Mouse (Mus musculus): ENCODE results near the gene Eif4h. TPM values are rescaled to one million over a fixed set of nuclear protein-coding genes. Genes with fewer than 3 reads are reported as not detected.

The Eif4h gene
- total RNA-seq (2021) = 100 to 1,000 TPM; 286 to 291 TPM
- long read RNA-seq, experiment 1, transcript Eif4h-205 (7 exons, 2,726 nt) = major isoform, 307 of 537 reads
- long read RNA-seq, experiment 1, transcript Eif4h-201 (6 exons, 2,367 nt) = minor isoform, 188 of 537 reads
- long read RNA-seq, experiment 1, partial matches to known transcripts = 30 of 537 reads
- long read RNA-seq, experiment 1, other reads (novel, unspliced or antisense) = 11 of 537 reads
- long read RNA-seq, experiment 2, transcript Eif4h-205 (7 exons, 2,726 nt) = major isoform, 293 of 606 reads
- long read RNA-seq, experiment 2, transcript Eif4h-201 (6 exons, 2,367 nt) = minor isoform, 232 of 606 reads
- long read RNA-seq, experiment 2, partial matches to known transcripts = 29 of 606 reads
- long read RNA-seq, experiment 2, other reads (novel, unspliced or antisense) = 52 of 606 reads

GRCm38 (mm10) chr5:134639269-134639682 is at the start of gene Eif4h:
Eif4h (minus strand) TSS chr5:134639490.
- peak; percentile 96 to 97 for DNase-seq (ENCODE audit: low spot score in 2 of 2)

- peak; percentile 97 to 99 for DNase-seq (ENCODE audit: low spot score in 2 of 2)
These were observed 49.5 kb upstream of the Eif4h start for GRCm38 (mm10) chr5:134688718-134689284.

- DNase-seq (ENCODE audit: low spot score in 2 of 2) = peak in 1 of 2 experiments; percentile 29
These were observed 48.9 kb upstream of the Eif4h start, which contains the start of gene Limk1 for GRCm38 (mm10) chr5:134688086-134688717. Limk1 (minus strand) TSS chr5:134688598.

GRCm38 (mm10) chr5:134687187-134687586 is 47.9 kb upstream of the Eif4h start:
- no peak for DNase-seq (ENCODE audit: low spot score in 2 of 2)

- DNase-seq (ENCODE audit: low spot score in 2 of 2) = no peak
These were observed 47.3 kb upstream of the Eif4h start for GRCm38 (mm10) chr5:134686541-134686940.

GRCm38 (mm10) chr5:134684398-134684797 is 45.1 kb upstream of the Eif4h start:
- DNase-seq (ENCODE audit: low spot score in 2 of 2) = no peak

- no peak for DNase-seq (ENCODE audit: low spot score in 2 of 2)
These were observed 44.5 kb upstream of the Eif4h start for GRCm38 (mm10) chr5:134683813-134684212.

- DNase-seq (ENCODE audit: low spot score in 2 of 2) = no peak
These were observed 40.9 kb upstream of the Eif4h start for GRCm38 (mm10) chr5:134680238-134680637.

- DNase-seq (ENCODE audit: low spot score in 2 of 2) = no peak
These were observed 39.7 kb upstream of the Eif4h start for GRCm38 (mm10) chr5:134678827-134679546.

GRCm38 (mm10) chr5:134678031-134678430 is 38.7 kb upstream of the Eif4h start:
- DNase-seq (ENCODE audit: low spot score in 2 of 2) = no peak

GRCm38 (mm10) chr5:134677491-134677890 is 38.2 kb upstream of the Eif4h start:
- no peak for DNase-seq (ENCODE audit: low spot score in 2 of 2)

GRCm38 (mm10) chr5:134675956-134676759 is 36.9 kb upstream of the Eif4h start:
- peak; percentile 28 to 33 for DNase-seq (ENCODE audit: low spot score in 2 of 2)

GRCm38 (mm10) chr5:134674977-134675376 is 35.7 kb upstream of the Eif4h start:
- DNase-seq (ENCODE audit: low spot score in 2 of 2) = no peak

GRCm38 (mm10) chr5:134672611-134673010 is 33.3 kb upstream of the Eif4h start:
- DNase-seq (ENCODE audit: low spot score in 2 of 2) = no peak

- no peak for DNase-seq (ENCODE audit: low spot score in 2 of 2)
These were observed 32.9 kb upstream of the Eif4h start for GRCm38 (mm10) chr5:134672198-134672516.

- no peak for DNase-seq (ENCODE audit: low spot score in 2 of 2)
These were observed 32.3 kb upstream of the Eif4h start for GRCm38 (mm10) chr5:134671335-134672197.

GRCm38 (mm10) chr5:134669001-134669708 is 29.9 kb upstream of the Eif4h start:
- no peak for DNase-seq (ENCODE audit: low spot score in 2 of 2)

- DNase-seq (ENCODE audit: low spot score in 2 of 2) = no peak
These were observed 29.2 kb upstream of the Eif4h start for GRCm38 (mm10) chr5:134668495-134668894.

GRCm38 (mm10) chr5:134656708-134657107 is 17.4 kb upstream of the Eif4h start:
- no peak for DNase-seq (ENCODE audit: low spot score in 2 of 2)

All from layer of hippocampus, postnatal 14 days (tissue).